Mouse (Mus musculus) G1E (cell line): ENCODE data around the gene Rps18.

Experiments
- CTCF ChIP-seq: IDR thresholded peaks from 2 replicates; pipeline ENCODE4 v1.5.1; 2012; ENCODE audit warnings: low read depth, low read length, inconsistent platforms, mixed read lengths
- POLR2AphosphoS5 ChIP-seq: IDR thresholded peaks from 2 replicates; pipeline ENCODE4 v1.6.1; 2012; ENCODE audit warnings: low read depth, low read length, inconsistent platforms; ENCODE audit not compliant: insufficient replicate concordance

- TF ChIP-seq CTCF (no peak), POLR2AphosphoS5 (no peak)
Observed at GRCm38 (mm10) chr17:33956336-33956735, 535 bp upstream of the Rps18 start.
